Mouse (Mus musculus): ENCODE data around the gene Midn. TPM values are rescaled to one million over a fixed set of nuclear protein-coding genes. Genes with fewer than 3 reads are reported as not detected.
A peak's percentile ranks its signal among the peaks of the same experiment; 100 is the strongest.

Midn gene
- polyA plus RNA-seq (2012; rRNA removed): 26.6 and 33.8 TPM in 2 replicates

DNA sequence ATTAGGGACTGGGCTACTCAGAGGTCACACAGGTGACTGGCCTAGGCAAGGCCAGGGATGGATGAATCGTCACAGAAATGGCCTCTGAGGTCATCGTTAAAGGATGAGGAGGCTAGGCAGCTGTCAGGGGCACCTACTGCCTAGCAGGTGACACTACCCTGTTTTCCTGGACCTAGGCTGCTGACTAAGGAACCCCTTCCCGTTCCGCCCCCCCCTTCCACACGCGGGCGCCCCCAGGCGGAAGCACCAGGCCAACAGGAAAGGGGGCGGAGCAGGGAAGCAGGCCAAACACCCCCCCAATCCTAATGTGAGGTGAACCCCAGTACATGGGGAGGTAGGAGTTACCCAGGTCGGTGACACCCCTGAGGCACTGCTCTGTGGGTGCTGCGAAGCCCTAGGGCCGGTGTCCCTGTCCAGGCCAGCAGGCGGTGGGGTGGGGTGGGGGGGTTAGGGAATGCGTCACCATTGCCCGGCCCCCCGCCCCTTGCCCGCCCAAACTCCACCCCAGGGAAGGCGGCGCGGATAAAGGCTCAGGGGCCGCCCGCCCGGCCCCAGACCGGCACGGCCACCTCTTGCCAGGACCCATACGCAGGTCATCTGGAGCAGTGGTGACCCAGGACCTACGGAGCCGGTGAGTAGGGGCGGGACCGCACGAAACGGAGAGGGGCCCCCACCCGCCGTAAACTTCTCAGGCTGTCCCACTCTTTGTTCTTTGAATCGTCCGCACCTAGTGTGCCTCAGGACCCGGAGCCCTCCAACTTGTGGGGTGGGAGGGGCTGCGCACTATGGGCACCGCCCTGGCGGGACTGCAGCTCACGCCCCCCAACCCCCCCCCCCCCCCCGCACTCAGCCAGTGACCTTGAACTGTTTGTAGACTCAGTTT, at the start of gene Midn:
TSS of gene Midn (plus strand) at position 554 of the 883 bp plus-strand sequence.
- Histone ChIP-seq H3K4me3 (ENCODE audit: insufficient read depth, low read length) (peak within 1 kb of the TSS; percentile 86), H3K27ac (ENCODE audit: insufficient read depth, low read length) (peak within 1 kb of the TSS; percentile 93), H3K4me1 (ENCODE audit: control insufficient read depth, insufficient read depth, low read length) (peaks cover 3% of the 10 kb centered on the region; the same call in 1 of the 2 replicates)
- TF ChIP-seq CTCF (IDR thresholded peaks at IDR 0.05; ENCODE audit: extremely low read depth, insufficient read depth, low read length) (peak; percentile 25; the same call in 1 of the 2 replicates), POLR2A (IDR thresholded peaks at IDR 0.05; ENCODE audit: extremely low read depth, insufficient read depth, low read length) (peak; percentile 77)

GRCm38 (mm10) chr10:80098630-80099029, 49.4 kb upstream of the Midn start:
- Histone ChIP-seq H3K27ac (ENCODE audit: insufficient read depth, low read length) (no peak overlapping the region), H3K4me3 (ENCODE audit: insufficient read depth, low read length) (no peak overlapping the region), H3K4me1 (ENCODE audit: control insufficient read depth, insufficient read depth, low read length) (no peaks in the 10 kb centered on the region; the same call in 1 of the 2 replicates)
- TF ChIP-seq CTCF (IDR thresholded peaks at IDR 0.05; ENCODE audit: extremely low read depth, insufficient read depth, low read length): no peak
- no peak for TF ChIP-seq POLR2A (IDR thresholded peaks at IDR 0.05; ENCODE audit: extremely low read depth, insufficient read depth, low read length)

DNA sequence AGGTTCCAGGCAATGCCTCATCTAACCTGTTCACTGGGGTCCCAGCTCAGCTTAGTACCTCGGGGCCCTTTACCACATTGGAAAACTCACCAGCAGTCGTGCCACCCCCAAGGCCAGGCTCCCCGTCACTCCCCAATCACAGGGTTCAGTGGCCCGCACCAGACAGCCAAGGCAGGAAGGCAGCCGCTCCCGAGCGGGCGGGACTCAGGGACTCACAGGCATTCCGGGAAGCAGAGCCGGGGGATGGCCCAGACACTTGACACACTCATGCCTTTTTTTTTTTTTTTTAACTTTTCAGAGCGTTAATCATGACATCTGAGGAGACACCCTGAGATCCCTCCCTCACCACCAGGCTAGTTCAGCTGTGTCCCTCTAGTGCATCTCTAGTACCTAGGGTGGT, 47.1 kb upstream of the Midn start:
- Histone ChIP-seq H3K4me3 (ENCODE audit: insufficient read depth, low read length) (no peak overlapping the region), H3K4me1 (ENCODE audit: control insufficient read depth, insufficient read depth, low read length) (no peaks in the 10 kb centered on the region; the same call in 1 of the 2 replicates), H3K27ac (ENCODE audit: insufficient read depth, low read length) (no peak overlapping the region)
- TF ChIP-seq POLR2A (IDR thresholded peaks at IDR 0.05; ENCODE audit: extremely low read depth, insufficient read depth, low read length): no peak
- no peak for TF ChIP-seq CTCF (IDR thresholded peaks at IDR 0.05; ENCODE audit: extremely low read depth, insufficient read depth, low read length)

DNA sequence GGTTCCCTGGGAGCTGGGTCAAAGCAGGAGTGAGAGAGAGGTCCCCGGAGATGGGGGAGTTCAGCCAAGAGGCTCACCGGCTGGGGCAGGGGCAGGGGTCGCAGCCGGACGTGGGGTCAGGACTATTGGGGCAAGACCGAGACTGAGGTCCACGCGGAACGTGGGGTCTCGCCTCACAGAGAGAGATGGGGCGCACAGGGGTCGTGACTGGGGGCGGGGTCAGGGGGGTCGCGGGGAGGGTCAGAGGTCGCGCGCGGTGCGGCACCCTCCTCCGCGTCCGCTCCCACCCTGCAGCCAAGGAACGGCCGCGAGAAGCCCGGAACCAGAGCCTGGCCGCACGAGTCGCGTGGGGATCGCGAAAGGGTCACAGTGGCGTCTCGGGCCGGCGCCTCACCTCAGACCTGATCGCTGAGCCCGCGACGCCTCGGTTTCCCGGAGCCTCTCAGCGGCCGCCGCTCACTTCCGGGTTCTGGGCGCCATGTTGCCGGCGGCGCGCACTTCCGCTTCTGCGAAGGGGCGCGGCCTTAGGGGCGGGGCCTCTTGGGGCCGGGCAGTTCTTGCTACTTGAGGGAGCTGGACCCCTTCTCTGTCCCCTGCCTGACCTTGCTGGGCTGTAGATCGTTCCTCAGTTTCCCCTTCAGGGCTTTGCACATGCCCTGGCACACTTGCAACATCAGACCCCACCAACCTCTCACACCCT, 45.7 kb upstream of the Midn start:
- Histone ChIP-seq H3K27ac (ENCODE audit: insufficient read depth, low read length) (peak overlapping the region; percentile 91), H3K4me1 (ENCODE audit: control insufficient read depth, insufficient read depth, low read length) (no peaks in the 10 kb centered on the region; the same call in 1 of the 2 replicates), H3K4me3 (ENCODE audit: insufficient read depth, low read length) (peak overlapping the region; percentile 98)
- TF ChIP-seq POLR2A (IDR thresholded peaks at IDR 0.05; ENCODE audit: extremely low read depth, insufficient read depth, low read length): peak; percentile 68
- no peak for TF ChIP-seq CTCF (IDR thresholded peaks at IDR 0.05; ENCODE audit: extremely low read depth, insufficient read depth, low read length)

DNA sequence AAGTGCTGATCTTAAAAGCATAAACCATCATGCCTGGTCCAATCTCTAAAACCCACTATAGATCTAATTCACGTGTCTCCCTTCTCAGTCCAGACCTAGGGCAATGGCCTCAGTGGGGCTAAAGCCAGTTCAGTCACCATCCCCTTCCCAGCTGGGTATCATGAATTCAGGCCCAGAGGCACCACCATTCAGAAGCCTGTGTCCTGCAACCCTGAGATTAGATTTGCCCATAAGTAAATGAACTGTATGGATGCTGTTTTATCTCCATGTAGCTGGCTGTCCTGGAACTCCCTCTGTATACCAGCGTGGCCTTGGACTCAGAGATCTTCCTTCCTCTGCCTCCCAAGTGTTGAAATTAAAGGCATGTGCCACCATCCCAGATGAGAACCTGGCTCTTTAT, 45.0 kb upstream of the Midn start:
- Histone ChIP-seq H3K4me1 (ENCODE audit: control insufficient read depth, insufficient read depth, low read length) (no peaks in the 10 kb centered on the region; the same call in 1 of the 2 replicates), H3K4me3 (ENCODE audit: insufficient read depth, low read length) (peak overlapping the region; percentile 98; the same call in 1 of the 2 replicates), H3K27ac (ENCODE audit: insufficient read depth, low read length) (no peak overlapping the region)
- TF ChIP-seq POLR2A (IDR thresholded peaks at IDR 0.05; ENCODE audit: extremely low read depth, insufficient read depth, low read length) (no peak), CTCF (IDR thresholded peaks at IDR 0.05; ENCODE audit: extremely low read depth, insufficient read depth, low read length) (no peak)

GRCm38 (mm10) chr10:80104181-80104580, 43.9 kb upstream of the Midn start:
- H3K4me1 ChIP-seq (ENCODE audit: control insufficient read depth, insufficient read depth, low read length): no peaks in the 10 kb centered on the region; the same call in 1 of the 2 replicates
- H3K27ac ChIP-seq (ENCODE audit: insufficient read depth, low read length): no peak overlapping the region
- TF ChIP-seq CTCF (IDR thresholded peaks at IDR 0.05; ENCODE audit: extremely low read depth, insufficient read depth, low read length) (no peak), POLR2A (IDR thresholded peaks at IDR 0.05; ENCODE audit: extremely low read depth, insufficient read depth, low read length) (no peak)
- H3K4me3 ChIP-seq (ENCODE audit: insufficient read depth, low read length): no peak overlapping the region

DNA sequence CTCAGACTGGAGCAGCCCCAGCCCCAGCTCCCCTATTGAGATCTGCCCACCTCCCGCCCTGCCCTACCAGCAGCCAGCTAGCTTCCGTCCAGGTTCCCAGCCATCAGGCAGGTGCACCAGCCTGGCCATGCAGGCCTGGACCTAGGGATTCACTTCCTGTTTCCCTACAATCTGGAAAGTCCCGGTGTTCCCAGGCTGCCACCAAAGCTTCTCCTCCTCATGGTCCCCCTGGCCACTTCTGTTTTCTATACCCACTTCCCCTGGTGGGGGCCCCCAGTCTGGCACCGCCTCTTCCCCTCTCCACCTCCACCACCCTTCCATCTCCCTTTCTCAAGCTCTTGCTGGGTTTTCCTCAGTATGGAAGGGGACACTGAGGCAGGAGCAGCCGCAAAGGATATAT, 42.6 kb upstream of the Midn start, which contains the start of gene Sbno2:
TSS of gene Sbno2 (minus strand) at position 112 of the 400 bp plus-strand sequence.
- no peak within 1 kb of the TSS for H3K27ac ChIP-seq (ENCODE audit: insufficient read depth, low read length)
- no peak within 1 kb of the TSS for H3K4me3 ChIP-seq (ENCODE audit: insufficient read depth, low read length)
- H3K4me1 ChIP-seq (ENCODE audit: control insufficient read depth, insufficient read depth, low read length): no peaks in the 10 kb centered on the region; the same call in 1 of the 2 replicates
- TF ChIP-seq CTCF (IDR thresholded peaks at IDR 0.05; ENCODE audit: extremely low read depth, insufficient read depth, low read length): no peak
- TF ChIP-seq POLR2A (IDR thresholded peaks at IDR 0.05; ENCODE audit: extremely low read depth, insufficient read depth, low read length): no peak

- Histone ChIP-seq H3K4me1 (ENCODE audit: control insufficient read depth, insufficient read depth, low read length) (no peaks in the 10 kb centered on the region; the same call in 1 of the 2 replicates), H3K27ac (ENCODE audit: insufficient read depth, low read length) (no peak overlapping the region), H3K4me3 (ENCODE audit: insufficient read depth, low read length) (no peak overlapping the region)
- TF ChIP-seq CTCF (IDR thresholded peaks at IDR 0.05; ENCODE audit: extremely low read depth, insufficient read depth, low read length) (no peak), POLR2A (IDR thresholded peaks at IDR 0.05; ENCODE audit: extremely low read depth, insufficient read depth, low read length) (no peak)
Measured at GRCm38 (mm10) chr10:80105926-80106325, 42.1 kb upstream of the Midn start.

GRCm38 (mm10) chr10:80107678-80108077, 40.4 kb upstream of the Midn start:
- H3K4me3 ChIP-seq (ENCODE audit: insufficient read depth, low read length): no peak overlapping the region
- no peaks in the 10 kb centered on the region for H3K4me1 ChIP-seq (ENCODE audit: control insufficient read depth, insufficient read depth, low read length)
- no peak overlapping the region for H3K27ac ChIP-seq (ENCODE audit: insufficient read depth, low read length)
- TF ChIP-seq CTCF (IDR thresholded peaks at IDR 0.05; ENCODE audit: extremely low read depth, insufficient read depth, low read length) (no peak), POLR2A (IDR thresholded peaks at IDR 0.05; ENCODE audit: extremely low read depth, insufficient read depth, low read length) (no peak)
